Mouse (Mus musculus) cortical plate, adult 2 months (tissue): Measurements from ENCODE around the gene Cpd.

Experiments
- CTCF ChIP-seq: fragments of 200-500 bp; IDR thresholded peaks from 2 replicates; pipeline ENCODE4 v1.5.1; 2011; ENCODE audit warnings: mild to moderate bottlenecking, control low read depth, low read length; ENCODE audit not compliant: insufficient read depth; ENCODE audit errors: extremely low read depth
- POLR2A ChIP-seq: fragments of 200-500 bp; IDR thresholded peaks from 2 replicates; pipeline ENCODE4 v1.6.1; 2011; ENCODE audit warnings: mild to moderate bottlenecking, low read length, control low read depth; ENCODE audit not compliant: insufficient read depth; ENCODE audit errors: extremely low read depth

- TF ChIP-seq POLR2A (no peak), CTCF (no peak)
These were observed 42.7 kb upstream of the Cpd start for GRCm38 (mm10) chr11:76889339-76890164.
